Mouse (Mus musculus): ENCODE data around the gene Praf2.

- no peak for TF ChIP-seq CTCF (IDR thresholded peaks at IDR 0.05; ENCODE audit: low read depth, low read length)
- no peak for TF ChIP-seq POLR2A (IDR thresholded peaks at IDR 0.05; ENCODE audit: insufficient read depth, low read length)
Measured at GRCm38 (mm10) chrX:7680057-7680412, 48.2 kb upstream of the Praf2 start.
